ENCODE assay signal across 27 mouse cellular contexts in genomic region chr5:54358221-54358620, GRCm38 (mm10).
DNase-seq lines count a peak whose midpoint lies in the region; ATAC-seq and TF ChIP-seq lines count a peak whose summit lies in the region.
"Had no signal": no experiment of that assay in that cellular context is flagged by ENCODE, and none has a peak within 500 bp of the region (broad histone marks: within the 10 kb centered on the region; RNA-seq: fewer than 3 reads in every experiment).

No protein-coding gene starts in this region.

- H3K4me2 ChIP-seq in liver, postnatal 0 days (ENCODE audit: low read depth, low read length) = no peak overlapping the region
- H3K4me2 ChIP-seq in stomach, embryonic 14.5 days (replicated peaks; ENCODE audit: low read depth, low read length) = no peak overlapping the region
- no peak overlapping the region for H3K4me2 ChIP-seq in stomach, embryonic 16.5 days (ENCODE audit: low read depth, low read length)
- H3K4me2 ChIP-seq: embryonic facial prominence, embryonic 13.5 days; embryonic facial prominence, embryonic 15.5 days; forebrain, embryonic 12.5 days had no signal

- H3K27me3 ChIP-seq in liver, adult 2 months (ENCODE audit: control insufficient read depth, insufficient read depth, low read length) = no peaks in the 10 kb centered on the region
- H3K27me3 ChIP-seq in liver, postnatal 0 days (ENCODE audit: insufficient read depth, low read length) = no peaks in the 10 kb centered on the region
- no peaks in the 10 kb centered on the region for H3K27me3 ChIP-seq in stomach, embryonic 14.5 days (ENCODE audit: control insufficient read depth, insufficient read depth, low read length)
- H3K27me3 ChIP-seq in stomach, embryonic 16.5 days (ENCODE audit: control insufficient read depth, insufficient read depth, low read length) = no peaks in the 10 kb centered on the region
- H3K27me3 ChIP-seq: CH12.LX; embryonic facial prominence, embryonic 13.5 days; embryonic facial prominence, embryonic 15.5 days; forebrain, embryonic 12.5 days had no signal

- H3K9ac ChIP-seq in liver, adult 2 months (ENCODE audit: low read depth, low read length) = no peak overlapping the region
- no peak overlapping the region for H3K9ac ChIP-seq in liver, postnatal 0 days (replicated peaks)
- H3K9ac ChIP-seq in stomach, embryonic 14.5 days (replicated peaks; ENCODE audit: low read depth, low read length) = no peak overlapping the region
- no peak overlapping the region for H3K9ac ChIP-seq in stomach, embryonic 16.5 days (ENCODE audit: low read length)
- H3K9ac ChIP-seq: embryonic facial prominence, embryonic 13.5 days; embryonic facial prominence, embryonic 15.5 days; forebrain, embryonic 12.5 days had no signal

- H3K4me1 ChIP-seq in liver, adult 2 months (ENCODE audit: control insufficient read depth, insufficient read depth, low read length) = peaks cover 5% of the 10 kb centered on the region; the same call in 1 of the 2 replicates
- no peaks in the 10 kb centered on the region for H3K4me1 ChIP-seq in liver, postnatal 0 days (ENCODE audit: insufficient read depth)
- H3K4me1 ChIP-seq in stomach, embryonic 14.5 days (ENCODE audit: control insufficient read depth, insufficient read depth, low read length) = no peaks in the 10 kb centered on the region
- H3K4me1 ChIP-seq in stomach, embryonic 16.5 days (ENCODE audit: control insufficient read depth, insufficient read depth, low read length) = no peaks in the 10 kb centered on the region
- H3K4me1 ChIP-seq: embryonic facial prominence, embryonic 13.5 days; embryonic facial prominence, embryonic 15.5 days; forebrain, embryonic 10.5 days; forebrain, embryonic 12.5 days had no signal

- no peaks in the 10 kb centered on the region for H3K36me3 ChIP-seq in liver, adult 2 months (ENCODE audit: control insufficient read depth, insufficient read depth, low read length)
- no peaks in the 10 kb centered on the region for H3K36me3 ChIP-seq in liver, postnatal 0 days (replicated peaks; ENCODE audit: insufficient read depth, low read length)
- no peaks in the 10 kb centered on the region for H3K36me3 ChIP-seq in stomach, embryonic 14.5 days (ENCODE audit: control insufficient read depth, insufficient read depth, low read length)
- H3K36me3 ChIP-seq in stomach, embryonic 16.5 days (ENCODE audit: control insufficient read depth, insufficient read depth, low read length) = no peaks in the 10 kb centered on the region
- H3K36me3 ChIP-seq: embryonic facial prominence, embryonic 13.5 days; embryonic facial prominence, embryonic 15.5 days; forebrain, embryonic 10.5 days; forebrain, embryonic 12.5 days; G1E had no signal

- no peak for ATAC-seq in liver, postnatal 0 days
- peak; percentile 67; the same call in 1 of the 2 replicates for ATAC-seq in stomach, embryonic 14.5 days (ENCODE audit: insufficient number of reproducible peaks, insufficient read depth, low FRiP score, low read depth)
- ATAC-seq in stomach, embryonic 16.5 days (ENCODE audit: insufficient read depth, low FRiP score) = peak; percentile 47; the same call in 1 of the 2 replicates
- ATAC-seq: activated CD4-positive, CD25-positive, alpha-beta regulatory T cell, adult 4 months; CD4-positive, CD25-positive, alpha-beta regulatory T cell, adult 4 months; forebrain, embryonic 14.5 days; Patski had no signal

- no peaks in the 10 kb centered on the region for H3K79me2 ChIP-seq in liver, adult 2 months (ENCODE audit: control insufficient read depth, insufficient read depth, low read length)

- TF ChIP-seq CTCF in liver, adult 2 months (IDR thresholded peaks at IDR 0.05; ENCODE audit: low read depth, low read length) = no peak
- no peak for TF ChIP-seq CTCF in liver, postnatal 0 days (IDR thresholded peaks at IDR 0.05; ENCODE audit: low read depth)

- H3K9me3 ChIP-seq in liver, postnatal 0 days (ENCODE audit: low read length) = no peaks in the 10 kb centered on the region
- no peaks in the 10 kb centered on the region for H3K9me3 ChIP-seq in stomach, embryonic 14.5 days (ENCODE audit: control insufficient read depth, low read depth, low read length)
- no peaks in the 10 kb centered on the region for H3K9me3 ChIP-seq in stomach, embryonic 16.5 days (replicated peaks; ENCODE audit: control insufficient read depth, low read length)
- H3K9me3 ChIP-seq: embryonic facial prominence, embryonic 13.5 days; embryonic facial prominence, embryonic 15.5 days; forebrain, embryonic 10.5 days; forebrain, embryonic 12.5 days; G1E had no signal

- peak; percentile 17 for DNase-seq in liver, adult 2 months (ENCODE audit: extremely low read depth, low read depth, low spot score)
- DNase-seq in liver, postnatal 0 days = no peak
- DNase-seq in layer of hippocampus, postnatal 10 days (ENCODE audit: low spot score in 2 of 2) = no peak
- DNase-seq in gastrocnemius, adult 18-20 months (ENCODE audit: low spot score) = no peak
- DNase-seq: adrenal gland, adult 8-10 months; adrenal gland, postnatal 14 days; adrenal gland, postnatal 36 days; B cell, adult 2 months; cerebellum, adult 11-12 months; cerebellum, adult 8-10 months; cerebellum, adult 9-11 months; cerebellum, postnatal 14 days; cerebellum, postnatal 36 days; embryo, embryonic 11 days had no signal

- H3K4me3 ChIP-seq in liver, adult 2 months (ENCODE audit: insufficient read depth, low read depth, low read length) = no peak overlapping the region
- no peak overlapping the region for H3K4me3 ChIP-seq in liver, postnatal 0 days (ENCODE audit: low read depth, low read length)
- H3K4me3 ChIP-seq in stomach, embryonic 14.5 days (ENCODE audit: low read depth, low read length) = no peak overlapping the region
- no peak overlapping the region for H3K4me3 ChIP-seq in stomach, embryonic 16.5 days (replicated peaks; ENCODE audit: low read length)
- H3K4me3 ChIP-seq: embryonic facial prominence, embryonic 13.5 days; embryonic facial prominence, embryonic 15.5 days; erythroblast, embryonic 14.5 days; forebrain, embryonic 10.5 days; forebrain, embryonic 12.5 days had no signal

- H3K27ac ChIP-seq in liver, adult 2 months (replicated peaks; ENCODE audit: insufficient read depth, low read depth, low read length) = no peak overlapping the region
- no peak overlapping the region for H3K27ac ChIP-seq in liver, postnatal 0 days (ENCODE audit: low read depth)
- no peak overlapping the region for H3K27ac ChIP-seq in stomach, embryonic 14.5 days (ENCODE audit: low read length)
- no peak overlapping the region for H3K27ac ChIP-seq in stomach, embryonic 16.5 days (ENCODE audit: low read length)
- H3K27ac ChIP-seq: embryonic facial prominence, embryonic 13.5 days; embryonic facial prominence, embryonic 15.5 days; forebrain, embryonic 10.5 days; forebrain, embryonic 12.5 days had no signal

- TF ChIP-seq EP300 in liver, postnatal 0 days (IDR thresholded peaks at IDR 0.05; ENCODE audit: low read depth) = no peak

- TF ChIP-seq POLR2A in liver, adult 2 months (IDR thresholded peaks at IDR 0.05; ENCODE audit: extremely low read depth, insufficient read depth, low read length) = no peak

- WGBS in liver, adult 2 months = 26% methylated on average over 2 of the region's 2 CpGs
- WGBS in liver, postnatal 0 days (ENCODE audit: insufficient replicate concordance) = 49% methylated on average over 2 of the region's 2 CpGs
- 32% methylated on average over 2 of the region's 2 CpGs for WGBS in stomach, embryonic 14.5 days
- WGBS in stomach, embryonic 16.5 days = 22% methylated on average over 2 of the region's 2 CpGs
